Mouse (Mus musculus): ENCODE data around the gene Ankrd1. TPM values are rescaled to one million over a fixed set of nuclear protein-coding genes. Genes with fewer than 3 reads are reported as not detected.

Gene Ankrd1
- total and polyA plus RNA-seq, 3 experiments, result not detected

DNA sequence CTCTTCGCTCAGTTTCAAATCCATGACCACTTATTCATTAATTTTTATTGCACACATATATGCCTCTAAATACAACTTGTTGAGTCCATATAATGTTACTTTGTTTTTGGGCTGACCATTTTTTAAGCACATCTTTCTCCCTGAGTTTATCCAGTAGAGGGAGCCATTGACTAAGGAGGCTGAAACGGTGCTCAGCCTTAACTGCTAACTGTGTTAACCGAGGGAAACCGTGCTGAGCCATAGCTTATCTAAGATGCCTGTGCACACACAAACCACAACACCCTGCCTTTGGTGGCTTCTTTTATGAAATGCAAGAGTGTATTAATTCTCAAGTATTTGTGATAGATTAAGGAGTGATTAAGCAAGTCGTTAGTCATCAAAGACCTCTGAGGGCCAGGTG lies 29.1 kb downstream of the Ankrd1 start:
- Histone ChIP-seq H3K9me3 (replicated peaks; ENCODE audit: low read length) (no peaks in the 10 kb centered on the region), H3K79me2 (replicated peaks; ENCODE audit: control insufficient read depth, extremely low read depth, insufficient read depth, poor library complexity, severe bottlenecking) (no peaks in the 10 kb centered on the region), H3K36me3 (replicated peaks in 1 of 2; ENCODE audit: control insufficient read depth in 1 of 2, insufficient read depth in 1 of 2, low read length in 1 of 2) (peaks cover 42 to 89% of the 10 kb centered on the region in 2 experiments), H3K4me3 (replicated peaks in 1 of 3; ENCODE audit: low read depth in 2 of 3, low read length in 2 of 3, poor library complexity in 1 of 3) (no peak overlapping the region), H3K27me3 (replicated peaks) (no peaks in the 10 kb centered on the region), H3K4me1 (ENCODE audit: control insufficient read depth in 1 of 2, insufficient read depth in 2 of 2) (no peaks in the 10 kb centered on the region), H3K27ac (ENCODE audit: insufficient read depth, low read depth) (no peak overlapping the region), H3K9ac (ENCODE audit: insufficient read depth, low read depth) (no peak overlapping the region), H3K4me2 (ENCODE audit: insufficient read depth, low read depth, poor library complexity, severe bottlenecking) (no peak overlapping the region)
- peak; percentile 43 for DNase-seq (ENCODE audit: extremely low read depth)
- TF ChIP-seq JUND (conservative IDR thresholded peaks at IDR 0.05; ENCODE audit: low read depth, low read length) (no peak), ETS1 (conservative IDR thresholded peaks at IDR 0.05; ENCODE audit: low read depth, low read length) (no peak), SMC3 (IDR thresholded peaks at IDR 0.05; ENCODE audit: low read depth, low read length) (peak; percentile 49; the same call in 1 of the 2 replicates), RAD21 (IDR thresholded peaks at IDR 0.05; ENCODE audit: low read depth, low read length) (peak; percentile 72), ZC3H11A (IDR thresholded peaks at IDR 0.05; ENCODE audit: low read depth, low read length) (no peak), CTCF (conservative IDR thresholded peaks at IDR 0.05 in 1 of 2, IDR thresholded peaks at IDR 0.05 in 1 of 2; ENCODE audit: low read depth in 2 of 2, low read length in 2 of 2) (peak; percentile 36 to 76; a peak in 3 of 4 replicates)
- in situ Hi-C loops (cut with MboI; ENCODE audit: low pct_ligation_motif_present, low pct_unique_long_range_greater_than_20kb, low sequenced_read_pairs), result loop anchor here (25.0 kb wide), 2 partner anchors 953 to 1103 kb away; no protein-coding TSS in a partner anchor
- dilution Hi-C loops (cut with MboI; ENCODE audit: extremely low pct_ligation_motif_present, extremely low pct_unique_long_range_greater_than_20kb, low sequenced_read_pairs), result no loop called here

DNA sequence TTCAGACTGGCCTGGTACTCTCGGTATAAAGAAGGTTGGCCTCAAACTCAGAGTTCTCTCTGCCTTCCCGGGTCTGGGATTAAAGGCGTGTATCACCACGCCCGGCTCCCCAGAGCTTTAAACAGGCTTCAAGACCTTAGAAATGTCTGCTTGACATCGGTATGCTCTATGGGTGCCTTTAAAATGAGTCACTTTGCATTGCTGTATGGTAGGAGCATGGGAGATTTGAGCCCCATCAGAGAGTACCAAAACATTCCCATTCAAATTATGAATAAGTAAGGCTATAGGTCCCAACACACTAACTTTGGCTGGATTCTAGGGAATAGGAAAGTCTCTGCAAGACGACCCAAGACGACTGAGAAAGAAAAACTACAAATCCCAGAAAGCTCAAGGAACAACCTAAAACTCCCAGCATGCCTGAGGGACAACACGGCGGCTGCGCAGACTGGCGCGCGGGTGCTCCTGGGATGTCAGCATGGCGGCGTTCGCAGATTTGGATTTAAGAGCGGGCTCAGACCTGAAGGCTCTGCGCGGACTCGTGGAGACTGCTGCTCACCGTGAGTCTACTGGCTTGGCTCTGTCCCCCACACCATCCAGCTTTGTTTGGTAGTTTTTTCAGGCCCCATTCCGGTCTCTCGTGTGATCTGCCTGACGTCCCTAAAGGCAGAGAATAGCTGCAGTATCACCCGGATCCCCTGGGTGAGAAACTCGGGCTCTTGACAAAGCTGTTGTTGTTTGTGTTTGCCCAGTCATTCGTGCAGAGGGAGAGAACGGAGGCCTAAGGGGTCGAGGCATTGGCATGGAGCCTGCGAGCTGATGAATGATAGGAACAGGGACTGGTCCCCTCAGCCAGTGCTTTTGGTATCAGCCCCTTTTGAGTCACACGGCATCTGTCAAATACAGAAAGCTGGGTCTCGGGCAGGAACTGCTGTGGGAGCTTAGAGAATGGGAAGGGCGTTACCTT lies 36.4 kb downstream of the Ankrd1 start, which contains the start of gene Rpp30:
Rpp30 (plus strand) TSS at position 455 of the 964 bp plus-strand sequence.
- H3K27me3 ChIP-seq (replicated peaks), result no peaks in the 10 kb centered on the region
- peak within 1 kb of the TSS; percentile 93 for H3K4me2 ChIP-seq (ENCODE audit: insufficient read depth, low read depth, poor library complexity, severe bottlenecking)
- no peak within 1 kb of the TSS for H3K27ac ChIP-seq (ENCODE audit: insufficient read depth, low read depth)
- H3K9me3 ChIP-seq (replicated peaks; ENCODE audit: low read length), result no peaks in the 10 kb centered on the region
- dilution Hi-C loops (cut with MboI; ENCODE audit: extremely low pct_ligation_motif_present, extremely low pct_unique_long_range_greater_than_20kb, low sequenced_read_pairs), result no loop called here
- peaks cover 4 to 17% of the 10 kb centered on the region in 2 experiments; a peak in 3 of 4 replicates for H3K4me1 ChIP-seq (ENCODE audit: control insufficient read depth in 1 of 2, insufficient read depth in 2 of 2)
- H3K79me2 ChIP-seq (replicated peaks; ENCODE audit: control insufficient read depth, extremely low read depth, insufficient read depth, poor library complexity, severe bottlenecking), result peaks cover 15% of the 10 kb centered on the region
- peak within 1 kb of the TSS; percentile 79 for H3K9ac ChIP-seq (ENCODE audit: insufficient read depth, low read depth)
- in situ Hi-C loops (cut with MboI; ENCODE audit: low pct_ligation_motif_present, low pct_unique_long_range_greater_than_20kb, low sequenced_read_pairs), result loop anchor here (25.0 kb wide), 2 partner anchors 946 to 1096 kb away; no protein-coding TSS in a partner anchor
- DNase-seq (ENCODE audit: extremely low read depth), result peak; percentile 86
- peak within 1 kb of the TSS; percentile 79 to 98 (median 85) for H3K4me3 ChIP-seq (replicated peaks in 1 of 3; ENCODE audit: low read depth in 2 of 3, low read length in 2 of 3, poor library complexity in 1 of 3)
- H3K36me3 ChIP-seq (replicated peaks in 1 of 2; ENCODE audit: control insufficient read depth in 1 of 2, insufficient read depth in 1 of 2, low read length in 1 of 2), result peaks cover 9 to 25% of the 10 kb centered on the region in 2 experiments
- TF ChIP-seq MEF2A (IDR thresholded peaks at IDR 0.05; ENCODE audit: borderline replicate concordance, low read depth, low read length), result no peak
- TF ChIP-seq BHLHE40 (IDR thresholded peaks at IDR 0.05; ENCODE audit: low read depth, low read length), result no peak
- TF ChIP-seq UBTF (IDR thresholded peaks at IDR 0.05; ENCODE audit: low read depth, low read length), result no peak
- TF ChIP-seq PAX5 (IDR thresholded peaks at IDR 0.05; ENCODE audit: low read length), result no peak
- no peak for TF ChIP-seq ZC3H11A (IDR thresholded peaks at IDR 0.05; ENCODE audit: low read depth, low read length)
- peak; percentile 89 for TF ChIP-seq MXI1 (IDR thresholded peaks at IDR 0.05; ENCODE audit: low read depth, low read length)
- TF ChIP-seq HCFC1 (IDR thresholded peaks at IDR 0.05; ENCODE audit: low read depth, low read length), result peak; percentile 100
- TF ChIP-seq NRF1 (IDR thresholded peaks at IDR 0.05; ENCODE audit: low read depth, low read length), result peak; percentile 89
- peak; percentile 72 for TF ChIP-seq NELFE (IDR thresholded peaks at IDR 0.05; ENCODE audit: low read depth, low read length)
- TF ChIP-seq E2F4 (IDR thresholded peaks at IDR 0.05; ENCODE audit: insufficient replicate concordance, low read depth, low read length), result no peak
- no peak for TF ChIP-seq RCOR1 (conservative IDR thresholded peaks at IDR 0.05; ENCODE audit: low read depth, low read length)
- peak; percentile 41; the same call in 1 of the 2 replicates for TF ChIP-seq MAX (IDR thresholded peaks at IDR 0.05; ENCODE audit: low read length)
- peak; percentile 86 for TF ChIP-seq POLR2A (IDR thresholded peaks at IDR 0.05; ENCODE audit: low read depth, low read length)
- TF ChIP-seq ZKSCAN1 (IDR thresholded peaks at IDR 0.05; ENCODE audit: borderline replicate concordance, low read depth, low read length), result no peak
- peak; percentile 73 for TF ChIP-seq SIN3A (IDR thresholded peaks at IDR 0.05; ENCODE audit: low read length)
- TF ChIP-seq IRF4 (IDR thresholded peaks at IDR 0.05; ENCODE audit: low read depth, low read length), result no peak; the same call in 1 of the 2 replicates
- no peak for TF ChIP-seq EP300 (IDR thresholded peaks at IDR 0.05; ENCODE audit: low read length)
- peak; percentile 84; the same call in 1 of the 2 replicates for TF ChIP-seq GABPA (IDR thresholded peaks at IDR 0.05; ENCODE audit: insufficient replicate concordance, low read depth, low read length)
- no peak for TF ChIP-seq JUN (IDR thresholded peaks at IDR 0.05; ENCODE audit: insufficient read depth, low read depth, low read length)
- TF ChIP-seq SMC3 (IDR thresholded peaks at IDR 0.05; ENCODE audit: low read depth, low read length), result no peak
- peak; percentile 99 for TF ChIP-seq KAT2A (IDR thresholded peaks at IDR 0.05; ENCODE audit: insufficient replicate concordance, low read length)
- peak; percentile 66; the same call in 1 of the 2 replicates for TF ChIP-seq MYC (IDR thresholded peaks at IDR 0.05; ENCODE audit: low read depth, low read length)
- no peak for TF ChIP-seq USF1 (IDR thresholded peaks at IDR 0.05; ENCODE audit: low read depth, low read length)
- peak; percentile 83 for TF ChIP-seq TBP (conservative IDR thresholded peaks at IDR 0.05; ENCODE audit: low read depth, low read length)
- no peak for TF ChIP-seq MAZ (IDR thresholded peaks at IDR 0.05; ENCODE audit: low read depth, low read length)
- TF ChIP-seq JUND (conservative IDR thresholded peaks at IDR 0.05; ENCODE audit: low read depth, low read length), result no peak
